Mouse (Mus musculus) cortical plate, adult 2 months (tissue): ENCODE measurements around the gene Abtb1. TPM values are rescaled to one million over a fixed set of nuclear protein-coding genes. Genes with fewer than 3 reads are reported as not detected.

ENCODE experiments used
- H3K27ac ChIP-seq: fragments of 200-500 bp; 2 replicates; pipeline ENCODE4 v1.5.1; 2012; ENCODE audit warnings: low read length, control low read depth, inconsistent platforms; ENCODE audit not compliant: insufficient read depth
- H3K4me1 ChIP-seq: fragments of 200-500 bp; 2 replicates; pipeline ENCODE4 v1.6.1; 2011; ENCODE audit warnings: low read length; ENCODE audit not compliant: control insufficient read depth, insufficient read depth
- H3K4me3 ChIP-seq: fragments of 200-500 bp; 2 replicates; pipeline ENCODE4 v1.5.1; 2011; ENCODE audit warnings: mild to moderate bottlenecking, low read length, control low read depth; ENCODE audit not compliant: insufficient read depth
- CTCF ChIP-seq: fragments of 200-500 bp; IDR thresholded peaks from 2 replicates; pipeline ENCODE4 v1.5.1; 2011; ENCODE audit warnings: mild to moderate bottlenecking, control low read depth, low read length; ENCODE audit not compliant: insufficient read depth; ENCODE audit errors: extremely low read depth
- POLR2A ChIP-seq: fragments of 200-500 bp; IDR thresholded peaks from 2 replicates; pipeline ENCODE4 v1.6.1; 2011; ENCODE audit warnings: mild to moderate bottlenecking, low read length, control low read depth; ENCODE audit not compliant: insufficient read depth; ENCODE audit errors: extremely low read depth
- polyA plus RNA-seq: library from polyadenylated mRNA; depleted of rRNA; stranded (reverse); fragments of >200 nt; gene quantifications from 2 replicates; pipeline ENCODE4 v1.2.3, GENCODE M21; 2012

Abtb1 gene
- polyA plus RNA-seq, 1 experiment = 88.0 TPM

DNA sequence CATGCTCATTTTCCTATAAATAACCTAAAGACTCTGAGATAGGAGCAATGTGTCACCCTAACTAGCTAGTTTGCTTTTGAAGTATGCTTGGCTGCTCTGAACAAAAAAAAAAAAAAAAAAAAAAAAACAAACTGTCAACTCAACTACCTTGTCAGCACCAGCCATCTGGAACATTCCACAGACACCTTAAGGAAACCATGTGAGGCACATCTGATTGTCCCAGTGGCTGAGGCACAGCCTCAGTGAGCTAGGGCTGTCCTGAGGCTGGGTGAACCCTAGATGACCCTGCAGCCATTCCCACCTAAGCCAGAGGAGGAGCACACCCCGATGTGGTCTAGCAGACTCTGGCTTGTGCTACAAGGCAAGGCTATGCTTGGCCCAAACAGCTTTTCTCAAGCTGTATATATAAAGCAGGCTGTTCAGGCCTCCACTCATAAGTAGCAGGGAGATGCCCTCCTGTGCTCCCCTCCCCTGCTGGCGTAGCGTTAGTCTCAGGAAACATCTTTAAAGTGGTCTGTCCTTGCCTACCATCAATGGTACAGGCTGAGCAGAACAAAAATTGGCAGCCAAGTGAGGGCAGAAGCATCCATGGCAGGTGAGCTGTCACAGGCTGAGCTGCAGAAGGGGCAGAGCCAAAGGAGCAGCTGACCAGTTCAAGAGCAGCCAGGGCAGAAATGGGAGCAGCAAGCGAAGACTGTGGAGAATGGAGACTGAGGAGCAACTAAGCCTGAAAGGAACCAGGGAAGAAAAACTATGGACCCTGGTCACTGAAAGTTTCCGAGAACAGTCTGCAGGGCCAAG, 8.2 kb downstream of the Abtb1 start:
- no peak overlapping the region for H3K4me3 ChIP-seq
- TF ChIP-seq CTCF (no peak), POLR2A (no peak)
- no peaks in the 10 kb centered on the region for H3K4me1 ChIP-seq
- no peak overlapping the region for H3K27ac ChIP-seq

GRCm38 (mm10) chr6:88832663-88833062, 9.1 kb downstream of the Abtb1 start:
- Histone ChIP-seq H3K4me1 (no peaks in the 10 kb centered on the region), H3K4me3 (no peak overlapping the region), H3K27ac (no peak overlapping the region)
- TF ChIP-seq POLR2A = no peak
- TF ChIP-seq CTCF = no peak

DNA sequence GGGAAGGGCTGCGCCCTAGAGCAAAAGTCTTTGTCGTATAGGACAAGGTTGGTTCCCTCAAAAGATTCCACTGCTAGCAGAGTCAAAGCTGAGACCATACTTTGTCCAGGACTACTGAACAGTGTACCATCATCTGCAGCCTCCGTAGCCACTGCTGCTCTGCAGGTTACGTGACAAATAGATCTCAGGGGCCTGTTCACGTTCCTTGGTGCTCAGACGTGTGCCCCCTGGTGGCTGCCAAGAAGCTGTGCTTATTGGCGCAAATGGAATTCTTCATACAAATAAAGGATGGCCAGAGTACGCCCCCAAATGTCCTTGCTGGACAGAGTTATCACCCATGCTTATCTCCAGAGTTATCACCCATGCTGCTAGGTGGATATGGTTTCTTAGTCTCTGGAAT, 10.3 kb downstream of the Abtb1 start:
- H3K27ac ChIP-seq = no peak overlapping the region
- TF ChIP-seq CTCF = peak; percentile 84
- no peak for TF ChIP-seq POLR2A
- H3K4me1 ChIP-seq = no peaks in the 10 kb centered on the region
- no peak overlapping the region for H3K4me3 ChIP-seq

- no peak for TF ChIP-seq POLR2A
- TF ChIP-seq CTCF = no peak
- no peak overlapping the region for H3K4me3 ChIP-seq
- no peak overlapping the region for H3K27ac ChIP-seq
- H3K4me1 ChIP-seq = no peaks in the 10 kb centered on the region
These were observed 11.6 kb downstream of the Abtb1 start for GRCm38 (mm10) chr6:88830112-88830702.

DNA sequence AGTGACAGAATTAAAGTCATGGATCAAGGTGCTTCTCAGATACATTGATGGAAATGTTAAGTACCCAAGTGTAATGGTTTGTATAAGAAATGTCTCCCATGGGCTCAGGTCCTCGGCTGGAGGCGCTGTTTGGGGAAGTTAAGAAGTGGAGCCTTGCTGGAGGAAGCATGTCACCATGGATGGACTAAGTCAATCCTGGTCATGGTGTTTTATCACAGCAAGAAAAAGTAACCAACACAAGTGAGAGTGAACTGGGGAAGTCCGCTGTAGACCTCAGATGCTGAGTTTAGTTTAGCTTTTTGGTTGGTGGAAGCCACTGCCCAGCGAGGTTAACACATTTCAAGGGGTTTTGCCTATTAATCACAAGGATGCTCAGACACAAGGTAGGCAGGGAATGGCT, 12.2 kb downstream of the Abtb1 start:
- Histone ChIP-seq H3K4me1 (no peaks in the 10 kb centered on the region), H3K27ac (no peak overlapping the region), H3K4me3 (no peak overlapping the region)
- TF ChIP-seq CTCF = no peak
- no peak for TF ChIP-seq POLR2A

- Histone ChIP-seq H3K27ac (no peak overlapping the region), H3K4me1 (no peaks in the 10 kb centered on the region), H3K4me3 (no peak overlapping the region)
- TF ChIP-seq CTCF (no peak), POLR2A (no peak)
These were observed 13.4 kb downstream of the Abtb1 start for GRCm38 (mm10) chr6:88828206-88829009.

DNA sequence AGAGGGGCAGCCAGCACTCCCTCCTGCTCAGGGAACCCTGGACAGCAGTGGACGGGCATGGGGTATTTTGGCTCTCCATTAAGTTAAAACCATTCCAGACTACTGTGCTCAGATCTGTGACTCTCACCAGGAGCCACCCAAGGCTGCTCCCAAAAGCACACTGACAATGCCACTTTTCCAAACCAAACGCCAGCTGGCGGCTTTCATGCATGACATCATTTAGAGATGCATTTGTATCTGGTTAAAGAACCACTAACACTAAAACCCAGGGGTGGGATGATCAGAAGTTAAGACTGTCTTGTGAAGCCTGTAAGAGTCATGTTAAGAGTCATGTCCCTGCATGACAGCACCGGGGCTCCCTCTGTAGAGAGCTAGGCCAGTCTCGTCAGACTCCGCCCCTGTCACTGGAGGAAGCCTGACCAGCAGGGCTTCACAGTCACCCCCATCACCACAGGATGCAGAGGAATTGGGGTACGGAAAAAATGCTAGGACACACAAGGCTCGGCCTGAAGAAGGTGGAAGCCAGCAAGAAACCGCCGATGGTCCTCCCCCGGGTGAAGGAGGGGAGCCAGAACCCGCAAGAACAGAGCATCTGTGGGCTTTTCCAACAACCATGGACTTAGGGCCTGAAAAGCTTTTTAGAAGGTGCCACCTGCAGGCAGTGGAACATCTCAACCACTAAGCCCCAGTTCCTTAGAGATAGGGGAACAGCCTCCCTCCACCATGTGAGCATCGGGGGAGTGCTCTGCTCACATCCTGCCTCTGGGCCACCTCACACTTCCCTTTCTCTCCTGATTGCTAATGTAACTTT, 14.2 kb downstream of the Abtb1 start:
- TF ChIP-seq CTCF (peak; percentile 28; the same call in 1 of the 2 replicates), POLR2A (no peak)
- no peaks in the 10 kb centered on the region for H3K4me1 ChIP-seq
- no peak overlapping the region for H3K4me3 ChIP-seq
- 0 out of 2 replicates have a peak overlapping the region, but pooled peaks have one; percentile 16 for H3K27ac ChIP-seq

DNA sequence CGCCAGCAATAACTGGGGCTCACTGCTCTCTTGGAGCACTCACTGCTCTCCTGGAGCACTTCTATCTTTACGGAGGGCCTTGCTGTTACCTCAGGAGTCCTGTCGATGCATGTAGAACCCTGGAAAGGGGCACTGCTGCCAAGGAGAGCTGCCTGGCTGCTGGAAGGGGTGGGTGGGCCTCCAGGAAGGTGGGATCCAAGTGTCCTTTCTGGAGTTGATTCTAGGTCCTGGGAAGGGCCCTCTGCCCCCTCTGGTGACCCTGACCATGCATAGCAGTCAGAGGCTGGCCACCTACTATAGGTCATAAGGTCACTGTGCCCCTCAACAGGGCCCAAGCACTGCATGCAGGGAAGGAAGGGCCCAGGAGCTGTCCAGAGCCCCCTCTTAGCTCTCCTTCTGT, 14.8 kb downstream of the Abtb1 start:
- TF ChIP-seq CTCF (no peak), POLR2A (no peak)
- Histone ChIP-seq H3K4me3 (no peak overlapping the region), H3K27ac (peak overlapping the region; percentile 27; the same call in 1 of the 2 replicates), H3K4me1 (no peaks in the 10 kb centered on the region)

- no peak for TF ChIP-seq POLR2A
- no peak for TF ChIP-seq CTCF
- H3K4me1 ChIP-seq = no peaks in the 10 kb centered on the region
- H3K27ac ChIP-seq = peak overlapping the region; percentile 27; the same call in 1 of the 2 replicates
- no peak overlapping the region for H3K4me3 ChIP-seq
These were observed 15.2 kb downstream of the Abtb1 start for GRCm38 (mm10) chr6:88826545-88826944.
